8 mouse cellular contexts compared by ENCODE assay signal in genomic region chr4:106560846-106561781, GRCm38 (mm10). TPM values are rescaled to one million over a fixed set of nuclear protein-coding genes. Genes with fewer than 3 reads are reported as not detected.
DNase-seq lines count a peak whose midpoint lies in the region; ATAC-seq and TF ChIP-seq lines count a peak whose summit lies in the region.

Dhcr24 (plus strand) TSS chr4:106561038.

- ATAC-seq in forebrain, embryonic 13.5 days: peak; percentile 99
- ATAC-seq in liver, postnatal 0 days: peak; percentile 87
- ATAC-seq in neural tube, embryonic 14.5 days (ENCODE audit: low read depth): peak; percentile 99

- no peak; the same call in 1 of the 2 replicates for TF ChIP-seq EP300 in liver, postnatal 0 days (IDR thresholded peaks at IDR 0.05; ENCODE audit: low read depth)

- DNase-seq in c-Kit-positive CD71-positive TER-119-positive erythroid progenitor cells, embryonic 14.5 days (ENCODE audit: low spot score): peak; percentile 89
- peak; percentile 92 to 94 for DNase-seq in heart, postnatal 10 days
- DNase-seq in large intestine, adult 2 months (ENCODE audit: low read depth, low spot score): peak; percentile 80
- DNase-seq in liver, postnatal 0 days: peak; percentile 93
- DNase-seq in testis, postnatal 10 days (ENCODE audit: low spot score): peak; percentile 93

- TF ChIP-seq CTCF in E14TG2a.4 (conservative IDR thresholded peaks at IDR 0.05; ENCODE audit: low read length): no peak
- no peak for TF ChIP-seq CTCF in liver, postnatal 0 days (IDR thresholded peaks at IDR 0.05; ENCODE audit: low read depth)

- H3K27me3 ChIP-seq in E14TG2a.4 (ENCODE audit: insufficient read depth, low read length): no peaks in the 10 kb centered on the region
- no peaks in the 10 kb centered on the region for H3K27me3 ChIP-seq in forebrain, embryonic 13.5 days
- H3K27me3 ChIP-seq in liver, postnatal 0 days (ENCODE audit: insufficient read depth, low read length): 0 out of 2 replicates have a peak, but pooled peaks cover 3% of the 10 kb centered on the region
- peaks cover 3% of the 10 kb centered on the region; the same call in 1 of the 2 replicates for H3K27me3 ChIP-seq in neural tube, embryonic 14.5 days (ENCODE audit: control insufficient read depth, insufficient read depth, low read length)

- H3K4me2 ChIP-seq in forebrain, embryonic 13.5 days: peak within 1 kb of the TSS; percentile 83
- peak within 1 kb of the TSS; percentile 98 for H3K4me2 ChIP-seq in liver, postnatal 0 days (ENCODE audit: low read depth, low read length)
- peak within 1 kb of the TSS; percentile 64 for H3K4me2 ChIP-seq in neural tube, embryonic 14.5 days (ENCODE audit: low read depth, low read length)

- no peaks in the 10 kb centered on the region for H3K9me3 ChIP-seq in E14TG2a.4 (ENCODE audit: low read length)
- no peaks in the 10 kb centered on the region for H3K9me3 ChIP-seq in forebrain, embryonic 13.5 days (replicated peaks)
- H3K9me3 ChIP-seq in liver, postnatal 0 days (ENCODE audit: low read length): no peaks in the 10 kb centered on the region
- H3K9me3 ChIP-seq in neural tube, embryonic 14.5 days (ENCODE audit: control insufficient read depth, low read length): no peaks in the 10 kb centered on the region

- WGBS in forebrain, embryonic 13.5 days: under 1% methylated on average over 88 of the region's 89 CpGs
- under 1% methylated on average over 88 of the region's 89 CpGs for WGBS in large intestine, adult 2 months
- under 1% methylated on average over 80 of the region's 89 CpGs for WGBS in liver, postnatal 0 days (ENCODE audit: insufficient replicate concordance)
- under 1% methylated on average over 86 of the region's 89 CpGs for WGBS in neural tube, embryonic 14.5 days

- intact Hi-C loops in heart, postnatal 10 days (cut with DNase I): no loop called here

- peak within 1 kb of the TSS; percentile 84 for H3K9ac ChIP-seq in forebrain, embryonic 13.5 days
- H3K9ac ChIP-seq in liver, postnatal 0 days (replicated peaks): peak within 1 kb of the TSS; percentile 83
- peak within 1 kb of the TSS; percentile 64 for H3K9ac ChIP-seq in neural tube, embryonic 14.5 days (replicated peaks; ENCODE audit: low read depth, low read length)

- H3K4me1 ChIP-seq in E14TG2a.4 (replicated peaks; ENCODE audit: low read depth, low read length): peaks cover 42% of the 10 kb centered on the region
- peaks cover 35% of the 10 kb centered on the region for H3K4me1 ChIP-seq in forebrain, embryonic 13.5 days
- peaks cover 9% of the 10 kb centered on the region for H3K4me1 ChIP-seq in liver, postnatal 0 days (ENCODE audit: insufficient read depth)
- H3K4me1 ChIP-seq in neural tube, embryonic 14.5 days (ENCODE audit: control insufficient read depth, insufficient read depth, low read length): peaks cover 26% of the 10 kb centered on the region

- H3K4me3 ChIP-seq in E14TG2a.4 (replicated peaks; ENCODE audit: low read length): peak within 1 kb of the TSS; percentile 99
- H3K4me3 ChIP-seq in forebrain, embryonic 13.5 days: peak within 1 kb of the TSS; percentile 92
- peak within 1 kb of the TSS; percentile 85 for H3K4me3 ChIP-seq in liver, postnatal 0 days (ENCODE audit: low read depth, low read length)
- H3K4me3 ChIP-seq in neural tube, embryonic 14.5 days (ENCODE audit: low read depth, low read length): peak within 1 kb of the TSS; percentile 71

- peak within 1 kb of the TSS; percentile 87 for H3K27ac ChIP-seq in forebrain, embryonic 13.5 days
- H3K27ac ChIP-seq in liver, postnatal 0 days (ENCODE audit: low read depth): peak within 1 kb of the TSS; percentile 95
- H3K27ac ChIP-seq in neural tube, embryonic 14.5 days (ENCODE audit: low read depth, low read length): peak within 1 kb of the TSS; percentile 86

- H3K36me3 ChIP-seq in E14TG2a.4 (ENCODE audit: insufficient read depth, low read length): peaks cover 43% of the 10 kb centered on the region
- peaks cover 19% of the 10 kb centered on the region for H3K36me3 ChIP-seq in forebrain, embryonic 13.5 days (ENCODE audit: poor library complexity, severe bottlenecking)
- H3K36me3 ChIP-seq in liver, postnatal 0 days (replicated peaks; ENCODE audit: insufficient read depth, low read length): peaks cover 12% of the 10 kb centered on the region; the same call in 1 of the 2 replicates
- H3K36me3 ChIP-seq in neural tube, embryonic 14.5 days (ENCODE audit: control insufficient read depth, insufficient read depth, low read length): peaks cover 12% of the 10 kb centered on the region; the same call in 1 of the 2 replicates

RNA-seq across cellular contexts. Expression of gene Dhcr24, which starts in this region (rescaled TPM):
- polyA plus RNA-seq in forebrain, embryonic 13.5 days (2015; fragmentation: Nextera tagmentation; extraction: Ambion mirVana): 6.5 and 8.5 TPM in 2 replicates
- 1 to 10 TPM; 6.9 to 8.4 TPM for total RNA-seq in heart, postnatal 10 days (2021)
- 169 and 212 TPM in 2 replicates for polyA plus RNA-seq in large intestine, adult 2 months (2012; rRNA removed)
- 13.6 and 17.1 TPM in 2 replicates for polyA plus RNA-seq in liver, postnatal 0 days (2015; fragmentation: Nextera tagmentation; extraction: Ambion mirVana)
- polyA plus RNA-seq in neural tube, embryonic 14.5 days (2014; fragmentation: Nextera tagmentation; extraction: Ambion mirVana): 24.0 and 24.3 TPM in 2 replicates

Comparison
In these comparisons a context has a peak if more than half of its experiments do, and no peak if none do; other contexts are left out.
1. Peak in every context shown above with its lines: DNase-seq, ATAC-seq, H3K4me3 ChIP-seq and H3K27ac ChIP-seq.